Mouse (Mus musculus) olfactory bulb, adult 2 months (tissue): ENCODE measurements around the gene Abcc4. TPM values are rescaled to one million over a fixed set of nuclear protein-coding genes. Genes with fewer than 3 reads are reported as not detected.
"Not testable (repeated sequence)": the region's sequence is repeated elsewhere in the genome, so short reads cannot be mapped to it uniquely, and the experiment has no call there.

ENCODE experiments used
- H3K27ac ChIP-seq: fragments of 200-500 bp; 2 replicates; pipeline ENCODE4 v1.5.1; 2012; ENCODE audit warnings: low read depth, low read length; ENCODE audit not compliant: insufficient read depth
- H3K4me1 ChIP-seq: fragments of 200-500 bp; 2 replicates; pipeline ENCODE4 v1.6.1; 2012; ENCODE audit warnings: low read length; ENCODE audit not compliant: control insufficient read depth, insufficient read depth
- H3K4me3 ChIP-seq: fragments of 200-500 bp; 2 replicates; pipeline ENCODE4 v1.5.1; 2012; ENCODE audit warnings: mild to moderate bottlenecking, low read depth, low read length, moderate library complexity; ENCODE audit not compliant: insufficient read depth
- CTCF ChIP-seq: fragments of 200-500 bp; IDR thresholded peaks from 2 replicates; pipeline ENCODE4 v1.5.1; 2012; ENCODE audit warnings: low read depth, mild to moderate bottlenecking, low read length, moderate library complexity; ENCODE audit not compliant: insufficient read depth
- POLR2A ChIP-seq: fragments of 200-500 bp; IDR thresholded peaks from 2 replicates; pipeline ENCODE4 v1.6.1; 2012; ENCODE audit warnings: mild to moderate bottlenecking, low read depth, low read length, moderate library complexity; ENCODE audit not compliant: insufficient read depth
- WGBS: fragments of 180-500 bp; shearing (Covaris S2); methylation state at CpG from one replicate; pipeline ENCODE4 v1.1.7; 2018; 5-methylcytosine and 5-hydroxymethylcytosine counted together
- polyA plus RNA-seq: library from polyadenylated mRNA; stranded (reverse); fragments of >200 nt; gene quantifications from 2 replicates; pipeline ENCODE4 v1.2.4, GENCODE M21; 2012; ENCODE audit warnings: low replicate concordance; ENCODE audit not compliant: missing spikeins, insufficient read depth, insufficient read length

Gene Abcc4
- polyA plus RNA-seq, 1 experiment = not detected

- no peak for TF ChIP-seq POLR2A
- TF ChIP-seq CTCF = no peak
- peaks cover 8% of the 10 kb centered on the region; the same call in 1 of the 2 replicates for H3K4me1 ChIP-seq
- no peak overlapping the region for H3K4me3 ChIP-seq
- 85% methylated on average over 20 of the region's 20 CpGs for WGBS
- H3K27ac ChIP-seq = no peak overlapping the region
These were observed 48.2 kb downstream of the Abcc4 start for GRCm38 (mm10) chr14:118657673-118658327.

- WGBS = 86% methylated on average over 4 of the region's 4 CpGs
- no peak for TF ChIP-seq CTCF
- TF ChIP-seq POLR2A = no peak
These were observed 48.8 kb downstream of the Abcc4 start for GRCm38 (mm10) chr14:118657206-118657605.

GRCm38 (mm10) chr14:118656036-118656435 lies 50.0 kb downstream of the Abcc4 start:
- WGBS = 92% methylated on average over 7 of the region's 7 CpGs
- Histone ChIP-seq H3K4me1 (0 out of 2 replicates have a peak, but pooled peaks cover 3% of the 10 kb centered on the region), H3K4me3 (no peak overlapping the region), H3K27ac (no peak overlapping the region)
- TF ChIP-seq CTCF = no peak

More at GRCm38 (mm10) chr14:118657206-118657605, 48.8 kb downstream of the Abcc4 start:
- peaks cover 6% of the 10 kb centered on the region; the same call in 1 of the 2 replicates for H3K4me1 ChIP-seq
- no peak overlapping the region for H3K27ac ChIP-seq
- no peak overlapping the region for H3K4me3 ChIP-seq

GRCm38 (mm10) chr14:118654903-118655302 lies 51.1 kb downstream of the Abcc4 start:
- WGBS = 84% methylated on average over 2 of the region's 2 CpGs
- TF ChIP-seq POLR2A (no peak), CTCF (no peak)
- no peak overlapping the region for H3K27ac ChIP-seq
- H3K4me3 ChIP-seq = no peak overlapping the region
- 0 out of 2 replicates have a peak, but pooled peaks cover 3% of the 10 kb centered on the region for H3K4me1 ChIP-seq

- TF ChIP-seq CTCF (no peak), POLR2A (no peak)
- Histone ChIP-seq H3K27ac (no peak overlapping the region), H3K4me1 (no peaks in the 10 kb centered on the region), H3K4me3 (no peak overlapping the region)
- WGBS = 93% methylated on average over 20 of the region's 20 CpGs
These were observed 54.1 kb downstream of the Abcc4 start for GRCm38 (mm10) chr14:118651704-118652439.

- Histone ChIP-seq H3K27ac (no peak overlapping the region), H3K4me3 (no peak overlapping the region), H3K4me1 (no peaks in the 10 kb centered on the region)
- no peak for TF ChIP-seq POLR2A
- no peak for TF ChIP-seq CTCF
- 88% methylated on average over 2 of the region's 2 CpGs for WGBS
These were observed 56.1 kb downstream of the Abcc4 start for GRCm38 (mm10) chr14:118649895-118650256.

- H3K27ac ChIP-seq = no peak overlapping the region
- 92% methylated on average over 7 of the region's 7 CpGs for WGBS
- no peaks in the 10 kb centered on the region for H3K4me1 ChIP-seq
- H3K4me3 ChIP-seq = no peak overlapping the region
- TF ChIP-seq CTCF (no peak), POLR2A (no peak)
These were observed 56.7 kb downstream of the Abcc4 start for GRCm38 (mm10) chr14:118649199-118649894.

- not testable (repeated sequence) for H3K27ac ChIP-seq, H3K4me3 ChIP-seq, H3K4me1 ChIP-seq
- 91% methylated on average over 13 of the region's 13 CpGs for WGBS
These were observed 63.0 kb downstream of the Abcc4 start for GRCm38 (mm10) chr14:118642940-118643591.

GRCm38 (mm10) chr14:118642140-118642539 lies 63.9 kb downstream of the Abcc4 start:
- TF ChIP-seq CTCF = no peak
- no peak for TF ChIP-seq POLR2A
- H3K4me1 ChIP-seq = no peaks in the 10 kb centered on the region
- H3K4me3 ChIP-seq = no peak overlapping the region
- 91% methylated on average over 8 of the region's 8 CpGs for WGBS
- H3K27ac ChIP-seq = no peak overlapping the region
